Mouse (Mus musculus): Measurements from ENCODE around the gene Ifngr1. TPM values are rescaled to one million over a fixed set of nuclear protein-coding genes. Genes with fewer than 3 reads are reported as not detected.

The Ifngr1 gene
- polyA plus RNA-seq, 1 experiment: 5.9 TPM

GRCm38 (mm10) chr10:19578409-19578986 lies 13.3 kb upstream of the Ifngr1 start:
- Histone ChIP-seq H3K27ac (ENCODE audit: control insufficient read depth, insufficient read depth, low read depth, low read length) (no peak overlapping the region), H3K36me3 (ENCODE audit: control insufficient read depth, insufficient read depth, low read length) (no peaks in the 10 kb centered on the region), H3K4me1 (ENCODE audit: control insufficient read depth, insufficient read depth, low read length) (no peaks in the 10 kb centered on the region), H3K4me3 (ENCODE audit: control insufficient read depth, low read depth, low read length) (no peak overlapping the region), H3K27me3 (ENCODE audit: control insufficient read depth, insufficient read depth, low read length) (no peaks in the 10 kb centered on the region)
- TF ChIP-seq POLR2A (IDR thresholded peaks at IDR 0.05; ENCODE audit: control insufficient read depth, low read depth, low read length) (no peak), CTCF (IDR thresholded peaks at IDR 0.05; ENCODE audit: control insufficient read depth, insufficient read depth, insufficient replicate concordance, low read depth, low read length) (no peak)

- no peak overlapping the region for H3K4me3 ChIP-seq (ENCODE audit: control insufficient read depth, low read depth, low read length)
- no peak for TF ChIP-seq CTCF (IDR thresholded peaks at IDR 0.05; ENCODE audit: control insufficient read depth, insufficient read depth, insufficient replicate concordance, low read depth, low read length)
- TF ChIP-seq POLR2A (IDR thresholded peaks at IDR 0.05; ENCODE audit: control insufficient read depth, low read depth, low read length): no peak
- no peak overlapping the region for H3K27ac ChIP-seq (ENCODE audit: control insufficient read depth, insufficient read depth, low read depth, low read length)
- H3K4me1 ChIP-seq (ENCODE audit: control insufficient read depth, insufficient read depth, low read length): no peaks in the 10 kb centered on the region
- no peaks in the 10 kb centered on the region for H3K27me3 ChIP-seq (ENCODE audit: control insufficient read depth, insufficient read depth, low read length)
- no peaks in the 10 kb centered on the region for H3K36me3 ChIP-seq (ENCODE audit: control insufficient read depth, insufficient read depth, low read length)
These were observed 11.1 kb upstream of the Ifngr1 start for GRCm38 (mm10) chr10:19580660-19581059.

- Histone ChIP-seq H3K4me1 (ENCODE audit: control insufficient read depth, insufficient read depth, low read length) (no peaks in the 10 kb centered on the region), H3K27me3 (ENCODE audit: control insufficient read depth, insufficient read depth, low read length) (no peaks in the 10 kb centered on the region), H3K36me3 (ENCODE audit: control insufficient read depth, insufficient read depth, low read length) (no peaks in the 10 kb centered on the region), H3K27ac (ENCODE audit: control insufficient read depth, insufficient read depth, low read depth, low read length) (no peak overlapping the region), H3K4me3 (ENCODE audit: control insufficient read depth, low read depth, low read length) (no peak overlapping the region)
- no peak for TF ChIP-seq POLR2A (IDR thresholded peaks at IDR 0.05; ENCODE audit: control insufficient read depth, low read depth, low read length)
- no peak for TF ChIP-seq CTCF (IDR thresholded peaks at IDR 0.05; ENCODE audit: control insufficient read depth, insufficient read depth, insufficient replicate concordance, low read depth, low read length)
These were observed 9.7 kb upstream of the Ifngr1 start for GRCm38 (mm10) chr10:19581844-19582582.

GRCm38 (mm10) chr10:19582806-19583430 lies 8.8 kb upstream of the Ifngr1 start:
- Histone ChIP-seq H3K4me3 (ENCODE audit: control insufficient read depth, low read depth, low read length) (no peak overlapping the region), H3K27ac (ENCODE audit: control insufficient read depth, insufficient read depth, low read depth, low read length) (no peak overlapping the region), H3K36me3 (ENCODE audit: control insufficient read depth, insufficient read depth, low read length) (no peaks in the 10 kb centered on the region), H3K4me1 (ENCODE audit: control insufficient read depth, insufficient read depth, low read length) (no peaks in the 10 kb centered on the region), H3K27me3 (ENCODE audit: control insufficient read depth, insufficient read depth, low read length) (no peaks in the 10 kb centered on the region)
- TF ChIP-seq POLR2A (IDR thresholded peaks at IDR 0.05; ENCODE audit: control insufficient read depth, low read depth, low read length) (no peak), CTCF (IDR thresholded peaks at IDR 0.05; ENCODE audit: control insufficient read depth, insufficient read depth, insufficient replicate concordance, low read depth, low read length) (no peak)

- Histone ChIP-seq H3K36me3 (ENCODE audit: control insufficient read depth, insufficient read depth, low read length) (no peaks in the 10 kb centered on the region), H3K27ac (ENCODE audit: control insufficient read depth, insufficient read depth, low read depth, low read length) (no peak overlapping the region), H3K4me1 (ENCODE audit: control insufficient read depth, insufficient read depth, low read length) (no peaks in the 10 kb centered on the region), H3K4me3 (ENCODE audit: control insufficient read depth, low read depth, low read length) (no peak overlapping the region), H3K27me3 (ENCODE audit: control insufficient read depth, insufficient read depth, low read length) (no peaks in the 10 kb centered on the region)
- TF ChIP-seq CTCF (IDR thresholded peaks at IDR 0.05; ENCODE audit: control insufficient read depth, insufficient read depth, insufficient replicate concordance, low read depth, low read length) (no peak), POLR2A (IDR thresholded peaks at IDR 0.05; ENCODE audit: control insufficient read depth, low read depth, low read length) (no peak)
These were observed 7.7 kb upstream of the Ifngr1 start for GRCm38 (mm10) chr10:19584064-19584463.

- H3K27me3 ChIP-seq (ENCODE audit: control insufficient read depth, insufficient read depth, low read length): no peaks in the 10 kb centered on the region
- no peaks in the 10 kb centered on the region for H3K36me3 ChIP-seq (ENCODE audit: control insufficient read depth, insufficient read depth, low read length)
- 0 out of 2 replicates have a peak, but pooled peaks cover 3% of the 10 kb centered on the region for H3K4me1 ChIP-seq (ENCODE audit: control insufficient read depth, insufficient read depth, low read length)
- H3K27ac ChIP-seq (ENCODE audit: control insufficient read depth, insufficient read depth, low read depth, low read length): no peak overlapping the region
- TF ChIP-seq POLR2A (IDR thresholded peaks at IDR 0.05; ENCODE audit: control insufficient read depth, low read depth, low read length) (no peak), CTCF (IDR thresholded peaks at IDR 0.05; ENCODE audit: control insufficient read depth, insufficient read depth, insufficient replicate concordance, low read depth, low read length) (no peak)
- no peak overlapping the region for H3K4me3 ChIP-seq (ENCODE audit: control insufficient read depth, low read depth, low read length)
These were observed 6.9 kb upstream of the Ifngr1 start for GRCm38 (mm10) chr10:19584846-19585245.

GRCm38 (mm10) chr10:19585860-19586259 lies 5.9 kb upstream of the Ifngr1 start:
- TF ChIP-seq CTCF (IDR thresholded peaks at IDR 0.05; ENCODE audit: control insufficient read depth, insufficient read depth, insufficient replicate concordance, low read depth, low read length) (no peak), POLR2A (IDR thresholded peaks at IDR 0.05; ENCODE audit: control insufficient read depth, low read depth, low read length) (no peak)

More at GRCm38 (mm10) chr10:19585860-19586259, 5.9 kb upstream of the Ifngr1 start:
- no peaks in the 10 kb centered on the region for H3K27me3 ChIP-seq (ENCODE audit: control insufficient read depth, insufficient read depth, low read length)
- H3K4me3 ChIP-seq (ENCODE audit: control insufficient read depth, low read depth, low read length): no peak overlapping the region
- no peaks in the 10 kb centered on the region for H3K36me3 ChIP-seq (ENCODE audit: control insufficient read depth, insufficient read depth, low read length)
- 0 out of 2 replicates have a peak, but pooled peaks cover 3% of the 10 kb centered on the region for H3K4me1 ChIP-seq (ENCODE audit: control insufficient read depth, insufficient read depth, low read length)
- H3K27ac ChIP-seq (ENCODE audit: control insufficient read depth, insufficient read depth, low read depth, low read length): no peak overlapping the region

Data from testis, adult 2 months (tissue).